Comparison of ENCODE assay signal across 12 mouse cellular contexts in the genomic region with DNA sequence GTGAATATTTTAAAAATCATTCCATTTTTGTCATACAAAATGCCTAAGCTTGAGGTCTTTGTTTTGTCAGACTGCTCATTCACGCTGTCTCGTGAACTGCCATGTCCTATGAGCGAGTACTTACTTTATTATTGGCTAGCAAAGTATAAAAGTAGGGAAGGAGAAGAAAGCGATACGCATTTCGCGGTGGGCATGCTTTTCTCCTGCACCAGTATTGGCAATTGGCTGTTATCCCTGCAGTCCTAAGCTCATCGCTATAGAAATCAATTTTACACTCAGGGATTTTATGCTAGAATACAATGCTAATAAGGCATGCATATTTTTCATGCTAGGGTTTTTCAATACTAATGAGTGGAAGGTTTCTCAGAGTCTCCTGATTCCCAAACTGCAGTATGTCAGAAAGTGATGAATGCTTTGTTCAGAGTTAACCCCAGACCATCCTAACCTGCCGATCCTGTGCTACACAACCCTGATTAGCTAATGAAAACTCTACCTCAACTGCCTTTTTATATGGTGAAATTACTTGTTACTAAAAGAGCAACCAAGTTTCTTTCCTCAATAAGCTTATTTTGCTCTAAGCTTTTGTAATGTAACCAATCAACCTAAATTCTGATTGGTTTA.
"Had no signal": no experiment of that assay in that cellular context is flagged by ENCODE, and none has a peak within 500 bp of the region (broad histone marks: within the 10 kb centered on the region; RNA-seq: fewer than 3 reads in every experiment).

No protein-coding gene starts in this region.

- ATAC-seq: intestine, embryonic 15.5 days had no signal

- H3K4me2 ChIP-seq: intestine, embryonic 15.5 days; limb, embryonic 15.5 days; neural tube, embryonic 15.5 days; stomach, embryonic 15.5 days had no signal

- H3K27me3 ChIP-seq: intestine, embryonic 15.5 days; limb, embryonic 15.5 days; neural tube, embryonic 15.5 days; stomach, embryonic 15.5 days had no signal

- H3K4me1 ChIP-seq: intestine, embryonic 15.5 days; limb, embryonic 15.5 days; neural tube, embryonic 15.5 days; stomach, embryonic 15.5 days had no signal

- DNase-seq: kidney, adult 18-20 months; kidney, postnatal 14 days; lung, adult 18-20 months; right cerebral cortex, adult 18-20 months; spleen, adult 18-20 months; thymus, adult 2 months; thymus, postnatal 25 days had no signal

- H3K27ac ChIP-seq: intestine, embryonic 15.5 days; limb, embryonic 15.5 days; liver, embryonic 14.5 days; neural tube, embryonic 15.5 days; stomach, embryonic 15.5 days had no signal

- H3K9ac ChIP-seq: intestine, embryonic 15.5 days; limb, embryonic 15.5 days; liver, embryonic 14.5 days; neural tube, embryonic 15.5 days; stomach, embryonic 15.5 days had no signal

- H3K36me3 ChIP-seq: intestine, embryonic 15.5 days; limb, embryonic 15.5 days; neural tube, embryonic 15.5 days; stomach, embryonic 15.5 days had no signal

- H3K4me3 ChIP-seq: intestine, embryonic 15.5 days; limb, embryonic 15.5 days; neural tube, embryonic 15.5 days; stomach, embryonic 15.5 days had no signal

- H3K9me3 ChIP-seq: intestine, embryonic 15.5 days; limb, embryonic 15.5 days; neural tube, embryonic 15.5 days; stomach, embryonic 15.5 days had no signal
